Mouse (Mus musculus) c-Kit-negative CD71-positive TER-119-positive erythroid progenitor cells, embryonic 14.5 days (primary cell): ENCODE measurements at regions not wholly inside any gene's neighbourhood (a gene's known extent, or its start where the extent isn't known, plus 50 kb on each side); places are given as distances from the start of the nearest gene placed in this dataset.

Source experiments
- DNase-seq: peaks from one replicate; pipeline ENCODE4 v3.0.0-alpha.2; 2013; ENCODE audit warnings: low read depth, low spot score

DNA sequence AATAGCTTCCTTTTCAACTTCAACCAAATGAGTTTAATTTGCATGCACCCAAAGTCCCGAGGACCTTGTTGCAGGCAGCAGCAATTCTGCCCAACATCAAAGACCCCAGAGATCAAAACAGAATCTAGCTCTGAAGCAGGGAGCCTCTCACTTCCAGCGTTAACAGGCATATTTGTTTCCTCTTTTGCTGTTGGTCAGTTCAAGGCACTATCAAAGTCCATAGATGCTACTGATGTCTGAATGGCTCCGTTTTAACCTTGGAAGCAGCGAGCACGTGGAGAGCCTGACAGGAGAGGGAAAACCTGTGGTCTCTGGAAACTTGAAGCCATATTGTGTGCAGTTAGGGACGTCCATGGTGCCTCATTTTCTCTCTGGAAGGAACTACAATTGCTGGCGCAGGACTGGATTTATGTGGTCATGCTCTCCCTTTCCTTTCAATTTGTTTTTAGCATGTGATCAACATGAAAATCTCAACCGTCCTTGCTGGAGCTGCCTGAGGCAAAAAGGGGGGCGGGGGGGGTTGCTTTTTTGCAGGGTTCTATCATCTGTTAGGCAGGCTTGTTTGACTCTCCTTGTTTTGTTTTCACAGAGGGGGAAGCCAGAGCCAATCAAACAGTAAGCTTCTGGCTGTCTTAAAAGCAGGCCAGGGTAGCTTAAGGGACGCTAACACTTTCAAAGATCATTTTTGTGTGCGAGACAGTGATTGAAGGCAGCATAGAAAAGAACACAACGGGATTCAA, 338.4 kb downstream of the Btg1 start:
- DNase-seq: no peak

DNA sequence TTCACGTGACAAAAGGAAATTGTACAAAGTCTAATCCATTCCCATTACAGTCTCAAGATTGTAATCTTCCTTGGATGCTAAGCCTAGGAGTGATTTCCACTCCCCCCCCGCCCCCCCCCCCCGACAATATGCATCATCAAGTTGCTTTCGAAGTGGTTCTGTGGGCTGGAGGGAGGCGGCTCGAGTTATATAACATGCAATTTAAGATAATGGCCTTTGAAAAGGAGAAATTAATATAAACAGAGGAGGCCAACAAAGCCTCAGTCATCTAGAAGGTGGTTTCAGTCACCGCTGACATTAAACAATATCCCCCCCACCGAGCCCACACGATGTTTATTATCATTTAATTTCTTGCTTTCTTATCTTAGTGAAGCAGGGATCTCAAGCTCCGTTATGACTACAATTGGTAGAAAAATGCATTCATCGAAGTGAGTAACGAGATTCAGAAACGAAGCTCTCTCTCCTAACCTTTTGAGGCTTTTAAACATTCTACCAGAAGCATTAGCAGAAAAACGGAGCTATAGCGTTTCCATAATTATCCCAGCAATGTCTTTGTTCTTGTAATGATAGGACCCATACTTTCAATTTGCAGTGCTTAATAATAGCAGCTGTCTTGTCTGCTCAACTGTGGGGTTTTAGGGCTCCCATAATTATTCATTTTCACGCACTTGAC, 339.1 kb downstream of the Btg1 start:
- no peak for DNase-seq

DNA sequence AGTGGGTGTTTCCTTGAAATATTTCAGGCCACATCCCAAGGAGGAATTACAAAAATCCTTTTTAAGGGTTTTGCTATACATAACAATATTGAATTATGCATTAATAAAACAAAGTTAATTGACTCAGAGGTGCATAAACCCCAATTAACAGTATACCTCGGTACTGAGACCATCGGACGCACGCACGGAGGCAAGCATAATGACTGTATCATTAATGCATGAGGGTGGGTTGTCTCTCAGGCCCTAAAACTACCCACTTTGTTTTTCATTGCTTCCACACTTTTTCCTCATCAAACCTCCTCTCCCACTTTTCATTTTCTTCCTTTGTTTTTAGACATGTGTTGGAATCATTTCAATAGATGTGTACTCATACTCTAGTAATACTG, 339.6 kb downstream of the Btg1 start:
- DNase-seq: no peak

DNA sequence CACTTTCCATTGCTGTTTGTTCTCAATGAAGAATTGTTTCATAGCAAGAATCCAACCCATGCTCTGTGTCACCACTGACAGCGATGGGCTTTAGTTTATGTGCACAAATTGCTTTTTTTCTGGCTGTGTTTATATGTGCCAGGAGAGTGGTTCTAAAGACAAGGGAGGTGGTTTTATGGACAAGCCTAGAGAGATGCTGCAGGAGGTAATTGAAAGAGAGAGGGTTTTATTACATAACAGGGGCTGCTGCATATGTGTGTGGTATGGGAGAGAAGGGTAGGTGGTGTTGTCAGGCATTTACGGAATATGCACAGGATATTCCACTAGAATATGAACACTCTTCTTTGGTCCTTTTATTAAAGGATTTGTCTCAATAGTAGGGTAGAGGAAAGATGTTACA, 340.2 kb downstream of the Btg1 start:
- DNase-seq: no peak

DNA sequence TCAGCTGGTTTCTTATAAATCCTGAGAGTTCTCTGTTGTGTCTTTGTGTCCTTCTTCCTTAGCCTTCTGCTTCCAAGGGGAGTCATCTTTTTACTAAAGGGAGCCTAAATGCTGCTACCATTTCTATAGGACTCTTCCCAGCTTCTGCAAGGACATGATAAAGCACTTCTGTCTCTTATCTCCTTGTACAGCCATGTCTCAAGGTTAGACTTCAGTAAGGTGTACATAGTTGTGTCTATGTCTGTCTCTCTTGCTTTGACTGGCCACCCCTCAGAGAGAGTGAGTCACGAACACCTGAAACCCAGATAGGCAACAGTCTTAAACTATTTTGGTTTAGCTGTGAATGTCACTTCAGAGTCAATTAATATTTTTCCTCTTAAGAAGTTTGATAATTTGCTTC, 353.0 kb downstream of the Btg1 start:
- no peak for DNase-seq

DNA sequence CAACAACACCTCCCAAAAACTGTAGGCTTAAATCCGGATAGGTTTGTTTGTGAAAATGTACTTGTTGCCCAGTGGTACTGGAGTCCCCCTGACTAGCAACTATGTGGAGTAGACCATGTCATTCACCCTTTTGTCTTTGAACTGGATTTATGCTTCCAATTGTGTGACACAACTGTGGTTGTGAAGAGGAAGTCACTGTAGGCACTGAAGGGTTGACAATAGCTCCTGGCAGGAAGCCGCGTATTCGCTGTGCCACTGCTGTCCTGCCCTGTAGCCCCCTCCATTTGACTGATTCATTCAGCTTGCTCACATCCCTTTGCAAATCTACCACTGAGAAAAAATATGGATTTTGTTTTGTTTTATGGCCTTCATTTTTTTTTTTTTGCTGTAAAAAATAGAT, 353.9 kb downstream of the Btg1 start:
- no peak for DNase-seq

DNA sequence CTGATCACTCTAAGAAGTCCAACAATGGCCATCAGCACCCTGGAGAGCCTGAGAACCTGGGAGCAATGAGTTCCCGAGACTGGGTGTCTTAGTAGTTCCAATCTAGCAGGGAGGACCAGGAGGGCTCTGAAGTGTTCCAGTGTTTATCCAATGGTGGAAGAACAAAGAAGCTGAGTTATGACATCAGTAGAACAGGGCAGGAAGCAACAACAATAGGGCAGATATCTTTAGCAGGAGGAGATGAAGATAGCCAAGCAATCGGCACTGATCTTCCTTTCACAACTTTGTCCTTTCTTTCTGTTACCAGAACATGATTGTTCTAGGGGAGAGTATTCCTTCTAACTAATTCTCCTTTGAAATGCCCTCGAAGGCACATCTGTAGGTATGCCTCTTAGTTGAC, 355.0 kb downstream of the Btg1 start:
- DNase-seq: no peak

DNA sequence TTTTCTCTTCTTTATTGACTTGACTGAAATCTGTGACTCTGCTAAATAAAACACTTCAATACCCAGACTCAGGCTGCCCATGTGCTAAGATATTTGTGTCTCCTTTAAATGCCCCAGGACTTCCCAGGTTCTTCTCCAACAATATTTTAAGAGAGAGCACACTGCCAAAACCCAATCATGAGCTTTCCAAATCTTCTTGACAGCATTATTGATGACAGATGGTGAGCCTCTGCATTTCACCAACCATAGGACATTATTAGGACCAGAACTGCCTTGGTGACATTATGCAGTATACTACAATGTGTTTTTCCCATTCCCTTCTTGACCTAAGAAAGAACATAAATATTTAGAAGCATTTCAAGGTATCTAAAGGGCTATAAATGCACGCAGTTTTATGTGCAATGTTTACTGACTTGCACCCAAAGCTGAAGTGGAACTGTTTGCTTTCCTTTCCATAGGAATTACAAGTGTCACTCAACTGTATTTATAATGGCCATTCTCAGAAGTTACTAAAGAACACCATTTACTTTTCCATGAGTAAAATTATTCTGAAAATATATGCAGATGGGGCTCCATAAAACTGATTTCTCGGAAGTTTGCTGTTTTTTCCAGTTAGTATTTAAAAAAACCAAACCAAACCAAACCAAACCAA, 357.6 kb downstream of the Btg1 start:
- no peak for DNase-seq

DNA sequence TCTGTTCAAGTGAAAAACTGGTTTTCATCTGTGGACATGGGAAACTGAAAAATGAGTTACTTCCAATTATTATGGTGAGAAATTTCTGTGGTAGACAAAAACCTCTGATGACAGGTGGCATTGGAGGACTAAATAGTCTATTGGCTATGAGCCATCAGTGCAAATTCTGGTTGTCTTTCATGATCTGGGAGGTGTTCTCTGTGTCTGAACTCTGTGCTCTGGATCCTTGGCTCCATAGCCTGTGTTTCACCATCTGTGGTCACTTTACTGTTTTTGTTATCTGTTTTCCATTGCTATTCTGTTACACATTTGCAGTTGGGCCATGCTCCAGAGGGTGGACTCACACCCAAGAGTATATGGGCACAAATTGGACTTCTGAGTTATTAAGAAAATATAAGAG, 359.9 kb downstream of the Btg1 start:
- DNase-seq: no peak

DNA sequence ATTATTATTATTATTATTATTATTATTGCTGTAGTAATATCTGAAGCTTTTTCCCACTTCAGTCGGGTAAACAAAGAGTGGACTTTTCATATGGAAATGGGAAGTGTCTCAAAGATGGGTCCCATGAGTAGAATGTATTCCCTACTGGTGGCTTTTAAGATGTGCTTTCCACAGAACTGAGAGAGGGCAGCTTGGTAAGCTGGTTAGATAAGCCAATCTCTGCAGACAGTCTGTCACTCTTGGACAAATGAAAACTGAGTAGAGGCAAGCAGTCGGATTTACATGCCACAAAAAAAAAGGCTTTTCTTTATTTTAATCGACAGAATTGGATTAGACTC, 363.7 kb downstream of the Btg1 start:
- DNase-seq: no peak

DNA sequence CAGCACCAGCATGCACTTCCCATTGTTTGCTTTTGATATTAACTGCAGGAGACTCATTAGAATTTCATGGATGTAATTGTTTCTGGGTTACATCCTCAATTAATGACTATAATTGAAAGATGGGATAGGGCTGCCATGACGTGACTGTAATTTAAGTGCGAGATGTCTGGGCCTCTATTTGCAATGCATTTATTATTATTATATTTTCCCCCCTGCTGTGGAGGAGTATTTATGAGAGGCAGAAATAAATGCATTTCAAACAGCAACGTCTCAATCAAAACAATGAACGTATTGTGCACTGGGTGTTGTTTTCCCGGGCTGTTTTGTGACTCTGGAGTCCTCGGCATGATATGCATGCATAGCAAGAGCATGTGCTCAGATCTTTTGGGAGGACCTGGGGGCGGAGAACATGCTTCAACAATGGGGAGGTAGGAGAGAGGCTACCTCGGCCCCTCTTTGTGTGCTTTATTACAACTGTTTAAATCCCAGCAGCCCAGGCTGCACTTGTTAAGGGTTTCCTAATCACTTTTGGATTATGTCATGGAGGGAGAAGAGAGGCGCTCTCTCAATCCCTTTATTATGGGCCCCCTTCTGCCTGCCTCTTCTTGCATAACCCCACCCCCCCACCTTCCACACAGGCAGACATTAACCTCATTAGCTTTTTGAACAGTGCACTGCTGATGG, 364.2 kb downstream of the Btg1 start:
- no peak for DNase-seq

DNA sequence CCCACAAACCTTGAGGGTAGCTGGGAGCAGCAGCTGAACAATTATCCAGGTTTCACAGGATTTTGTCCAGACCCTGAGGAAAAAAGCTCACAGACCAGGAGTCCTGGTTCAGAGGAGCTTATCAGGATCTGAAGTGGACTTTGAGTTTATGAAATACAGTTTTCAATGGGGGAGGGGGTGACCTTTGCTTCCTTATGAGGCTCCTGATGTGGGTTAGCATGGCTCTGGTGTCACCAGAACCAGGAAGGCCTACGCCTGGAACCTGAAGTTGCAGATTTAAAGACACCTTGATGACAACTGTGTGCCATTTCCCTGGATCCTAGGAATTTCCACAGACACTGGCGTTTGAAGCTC, 364.7 kb downstream of the Btg1 start:
- DNase-seq: no peak

DNA sequence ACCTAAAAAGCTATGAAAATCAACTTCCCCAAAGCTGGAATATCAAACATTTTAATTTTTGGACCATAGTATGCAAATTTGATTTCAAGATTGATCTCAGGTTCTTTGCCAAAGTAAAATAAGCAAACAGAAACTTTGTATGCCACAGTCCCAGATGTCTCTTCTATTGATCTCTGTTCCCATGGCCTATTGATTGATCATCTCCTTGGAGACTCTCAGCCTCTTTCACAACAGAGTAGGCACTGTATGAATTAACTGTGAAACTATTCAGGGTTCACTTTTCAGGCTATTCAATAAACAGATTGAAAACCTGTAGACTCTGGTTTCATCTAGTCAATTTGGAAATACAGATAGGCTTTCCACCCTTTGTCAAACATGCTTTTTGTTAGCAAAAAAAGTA, 384.1 kb downstream of the Btg1 start:
- no peak for DNase-seq

DNA sequence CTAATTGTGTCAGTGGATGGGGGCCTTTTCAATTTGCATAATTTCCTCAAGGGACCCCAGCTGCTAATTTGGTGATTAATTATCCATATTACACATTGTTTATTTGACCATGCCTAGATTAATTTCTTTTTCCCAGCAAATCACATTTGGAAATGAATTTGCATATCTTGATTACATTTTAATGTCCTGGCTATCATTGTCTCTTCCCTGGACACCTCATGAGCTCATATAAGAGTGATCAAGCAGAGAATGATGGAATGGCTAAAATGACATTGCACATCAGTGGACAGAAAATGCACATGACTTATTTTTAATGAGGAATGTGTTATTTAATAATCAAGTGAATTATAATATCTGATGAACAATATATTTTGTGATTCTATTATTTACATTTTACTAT, 392.1 kb downstream of the Btg1 start:
- DNase-seq: no peak

DNA sequence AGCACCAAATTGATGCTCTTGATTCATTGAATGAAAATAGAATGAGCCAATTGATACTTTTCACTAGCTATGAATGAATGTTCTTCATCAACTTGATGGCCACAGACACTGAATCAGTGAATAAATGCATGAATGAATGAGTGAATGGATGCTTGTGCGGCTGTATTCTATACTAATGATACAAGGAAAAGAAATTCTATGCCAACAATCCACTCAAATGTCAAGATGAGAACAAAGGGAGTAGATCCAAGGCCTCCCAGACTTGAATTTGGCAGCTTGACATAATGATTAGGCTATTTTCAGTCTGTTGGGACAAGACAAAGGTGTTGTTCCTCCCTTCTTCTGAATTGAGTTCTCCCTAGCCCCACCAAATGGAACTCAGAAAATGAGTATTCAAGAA, 393.1 kb downstream of the Btg1 start:
- no peak for DNase-seq

DNA sequence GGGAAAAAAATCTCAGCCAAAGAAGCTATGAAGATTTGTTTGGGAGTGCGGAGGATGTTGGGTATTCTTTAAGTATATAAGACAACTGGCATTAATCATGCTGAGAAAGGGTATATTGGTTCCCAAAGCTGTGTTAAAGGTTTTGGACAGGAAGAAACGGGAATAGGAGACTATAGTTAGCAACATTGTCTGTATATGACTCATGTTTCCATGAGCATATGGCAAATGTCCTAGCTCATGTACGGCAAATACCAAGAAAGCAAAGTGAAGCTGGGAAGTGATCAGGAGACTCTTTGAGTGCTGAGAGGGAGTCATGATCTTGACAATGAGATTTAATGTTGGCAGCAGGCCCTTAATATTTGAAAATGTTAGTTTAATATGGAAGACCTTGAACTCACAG, 401.8 kb downstream of the Btg1 start:
- DNase-seq: no peak

DNA sequence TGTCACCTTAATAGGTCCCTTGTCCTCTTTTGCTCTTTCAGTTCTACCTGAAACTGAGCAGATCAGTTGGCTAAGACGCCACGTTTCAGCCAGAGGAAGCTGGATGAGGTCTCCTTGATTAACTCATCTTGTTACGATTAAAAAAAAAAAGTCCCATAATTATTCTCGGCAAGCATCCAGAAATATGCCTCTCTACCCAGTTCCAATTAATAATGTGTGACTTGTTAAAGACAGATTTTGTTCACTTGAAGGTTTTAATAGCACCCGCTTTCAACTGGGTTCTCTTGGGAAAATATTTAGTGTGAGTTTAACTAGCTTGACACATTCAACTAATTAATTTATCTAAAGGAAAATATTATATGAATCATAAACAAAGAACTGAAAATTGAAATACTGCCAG, 412.0 kb downstream of the Btg1 start:
- no peak for DNase-seq

DNA sequence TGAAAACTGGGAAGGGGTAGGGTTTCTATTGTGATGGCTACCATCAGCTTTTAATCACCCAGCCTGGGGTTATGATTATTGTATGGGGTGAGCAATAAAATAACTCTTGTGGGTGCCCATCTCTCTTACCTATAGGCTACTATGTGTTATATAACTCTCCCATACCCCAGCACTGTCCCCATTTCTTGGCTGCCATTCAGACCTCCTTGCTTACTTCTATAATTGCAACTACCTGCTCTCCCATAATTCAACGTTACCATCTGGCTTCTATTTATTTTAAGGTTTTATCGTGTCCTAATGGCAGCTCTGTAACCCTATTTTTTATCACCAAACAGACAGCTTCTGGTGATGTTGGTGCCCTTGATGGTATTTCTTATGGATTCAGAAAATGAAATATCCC, 414.2 kb downstream of the Btg1 start:
- no peak for DNase-seq

DNA sequence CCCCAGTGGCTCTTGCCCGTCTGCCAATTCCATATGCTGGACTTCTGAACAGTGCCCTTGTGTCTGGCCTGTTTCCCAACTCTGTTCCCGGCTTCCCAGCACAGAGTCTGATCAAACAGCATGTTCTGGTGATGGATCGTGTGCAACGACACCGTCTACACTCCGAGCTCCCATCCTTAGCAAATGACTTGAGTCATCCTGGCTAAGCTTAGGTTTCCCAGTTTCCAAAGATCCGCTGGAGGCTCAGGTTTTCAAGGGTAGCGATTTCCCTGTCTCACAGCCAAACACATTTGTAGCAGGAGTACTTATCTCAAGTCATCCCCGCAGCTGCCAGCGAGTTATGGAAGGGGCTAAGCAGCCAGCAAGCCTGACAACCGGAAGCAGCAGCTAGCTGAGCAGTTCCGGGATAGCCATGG, 418.6 kb downstream of the Btg1 start:
- DNase-seq: no peak

DNA sequence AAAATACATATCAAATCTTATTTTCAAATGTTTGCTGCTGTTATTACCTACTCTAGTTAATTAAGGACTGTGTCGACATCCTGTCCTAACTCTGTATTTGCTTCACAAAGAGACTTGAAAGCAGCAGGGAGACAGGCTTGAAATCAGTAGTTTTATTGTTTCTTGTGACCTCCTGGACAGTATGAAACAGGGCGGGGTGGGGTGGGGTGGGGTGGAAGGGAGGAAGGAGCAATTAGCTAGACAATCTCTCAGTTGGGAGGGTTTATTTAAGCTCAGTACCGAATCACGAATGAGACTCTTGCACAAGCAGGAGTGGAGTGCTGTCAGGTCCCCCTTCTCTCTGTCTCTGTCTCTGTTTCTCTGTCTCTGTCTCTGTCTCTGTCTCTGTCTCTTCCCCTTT, 421.2 kb downstream of the Btg1 start:
- no peak for DNase-seq

DNA sequence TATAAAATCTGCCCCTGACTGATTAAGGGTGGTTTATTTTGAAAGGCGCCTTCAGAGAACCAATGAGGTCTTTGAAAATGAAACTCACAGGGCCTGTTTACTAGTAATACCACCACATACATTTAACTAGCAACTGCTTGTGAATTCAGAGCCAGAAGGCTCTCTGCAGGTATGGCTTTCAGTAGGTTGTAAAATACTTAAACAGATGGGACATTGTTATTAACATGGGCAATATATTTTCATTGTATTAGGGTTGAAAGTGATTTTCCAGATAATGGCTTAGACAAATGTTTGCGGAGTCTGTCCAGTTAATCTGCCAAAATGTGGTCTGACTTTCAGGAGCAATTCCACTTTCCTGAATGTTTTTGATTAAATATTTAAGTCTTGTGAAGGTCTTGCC, 430.8 kb downstream of the Btg1 start:
- no peak for DNase-seq

DNA sequence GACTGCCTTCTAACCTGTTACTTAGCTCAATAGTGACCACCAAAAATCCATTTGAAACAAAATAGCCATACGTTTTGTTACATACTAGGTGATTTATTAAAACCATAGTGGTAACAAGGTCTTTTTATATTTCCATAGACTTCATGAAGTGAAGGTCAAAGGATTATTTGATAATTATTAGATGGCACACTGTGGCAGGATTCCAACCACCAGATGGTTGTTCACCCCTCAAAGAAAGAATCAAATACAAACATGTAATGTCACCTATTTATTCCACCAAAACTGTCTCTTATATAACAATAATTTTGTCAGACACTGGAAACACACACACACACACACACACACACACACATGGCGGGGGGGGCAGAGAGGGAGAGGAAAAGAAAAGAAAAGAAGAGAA, 431.2 kb downstream of the Btg1 start:
- no peak for DNase-seq

DNA sequence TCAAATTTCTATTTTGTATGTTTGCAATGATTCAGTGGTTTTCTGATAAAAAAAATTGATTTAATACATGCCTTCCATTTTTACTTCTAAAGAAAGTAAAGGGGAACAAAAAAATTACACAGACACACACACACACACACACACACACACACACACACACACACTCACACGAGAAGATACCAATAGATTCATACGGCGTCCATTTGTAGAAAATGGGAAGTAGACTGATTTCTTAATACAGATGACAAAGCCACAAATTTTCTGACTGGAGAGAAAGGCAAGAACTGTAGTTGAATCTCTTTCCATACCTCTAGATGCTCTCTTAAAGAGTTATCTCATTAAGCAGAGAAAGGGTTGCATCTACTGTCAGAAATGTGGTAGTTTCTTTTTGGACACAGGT, 424.9 kb upstream of the Dcn start:
- DNase-seq: no peak
